Mouse (Mus musculus) heart, embryonic 13.5 days (tissue): ENCODE results near the gene Rbp4. TPM values are rescaled to one million over a fixed set of nuclear protein-coding genes. Genes with fewer than 3 reads are reported as not detected.
A peak's percentile ranks its signal among the peaks of the same experiment; 100 is the strongest.

Source experiments
- ATAC-seq: fragments of 200-750 bp; cut with Nextera tagmentation; 2 replicates; pipeline ENCODE4 v1.8.0; 2017; ENCODE audit warnings: moderate TSS enrichment; ENCODE audit not compliant: insufficient number of reproducible peaks, low FRiP score, low TSS enrichment; ENCODE audit errors: extremely low read depth
- H3K27ac ChIP-seq: fragments of 300-500 bp; sonication (generic); replicated peaks from 2 replicates; pipeline ENCODE4 v1.5.1; 2015; ENCODE audit warnings: moderate library complexity, mild to moderate bottlenecking, inconsistent platforms
- H3K27me3 ChIP-seq: fragments of 300-500 bp; sonication (generic); replicated peaks from 2 replicates; pipeline ENCODE4 v1.6.1; 2015; ENCODE audit warnings: mild to moderate bottlenecking, inconsistent platforms
- H3K36me3 ChIP-seq: fragments of 300-500 bp; sonication (generic); 2 replicates; pipeline ENCODE4 v1.6.1; 2015; ENCODE audit warnings: mild to moderate bottlenecking, inconsistent platforms
- H3K4me1 ChIP-seq: fragments of 300-500 bp; sonication (generic); 2 replicates; pipeline ENCODE4 v1.6.1; 2015; ENCODE audit warnings: inconsistent platforms
- H3K4me2 ChIP-seq: fragments of 300-500 bp; sonication (generic); 2 replicates; pipeline ENCODE4 v1.6.1; 2015; ENCODE audit warnings: inconsistent platforms, mild to moderate bottlenecking, moderate library complexity
- H3K4me3 ChIP-seq: fragments of 300-500 bp; sonication (generic); 2 replicates; pipeline ENCODE4 v1.5.1; 2015; ENCODE audit warnings: moderate library complexity, mild to moderate bottlenecking, inconsistent platforms
- H3K9ac ChIP-seq: fragments of 300-500 bp; sonication (generic); 2 replicates; pipeline ENCODE4 v1.6.1; 2015; ENCODE audit warnings: inconsistent platforms, mild to moderate bottlenecking, moderate library complexity
- H3K9me3 ChIP-seq: fragments of 300-500 bp; sonication (generic); 2 replicates; pipeline ENCODE4 v1.6.1; 2016; ENCODE audit warnings: inconsistent platforms
- WGBS: fragments of 180-500 bp; shearing (Covaris S2); methylation state at CpG from one replicate; pipeline ENCODE4 v1.1.7; 2015; ENCODE audit warnings: mixed read lengths; 5-methylcytosine and 5-hydroxymethylcytosine counted together
- polyA plus RNA-seq: library from polyadenylated mRNA; unstranded; fragments of >200 nt; fragmentation: Nextera tagmentation; extraction: Ambion mirVana; gene quantifications from 2 replicates; pipeline ENCODE4 v1.2.1, GENCODE M21; 2015

The Rbp4 gene
- polyA plus RNA-seq, 1 experiment from 2014 or later = 8.3 TPM

DNA sequence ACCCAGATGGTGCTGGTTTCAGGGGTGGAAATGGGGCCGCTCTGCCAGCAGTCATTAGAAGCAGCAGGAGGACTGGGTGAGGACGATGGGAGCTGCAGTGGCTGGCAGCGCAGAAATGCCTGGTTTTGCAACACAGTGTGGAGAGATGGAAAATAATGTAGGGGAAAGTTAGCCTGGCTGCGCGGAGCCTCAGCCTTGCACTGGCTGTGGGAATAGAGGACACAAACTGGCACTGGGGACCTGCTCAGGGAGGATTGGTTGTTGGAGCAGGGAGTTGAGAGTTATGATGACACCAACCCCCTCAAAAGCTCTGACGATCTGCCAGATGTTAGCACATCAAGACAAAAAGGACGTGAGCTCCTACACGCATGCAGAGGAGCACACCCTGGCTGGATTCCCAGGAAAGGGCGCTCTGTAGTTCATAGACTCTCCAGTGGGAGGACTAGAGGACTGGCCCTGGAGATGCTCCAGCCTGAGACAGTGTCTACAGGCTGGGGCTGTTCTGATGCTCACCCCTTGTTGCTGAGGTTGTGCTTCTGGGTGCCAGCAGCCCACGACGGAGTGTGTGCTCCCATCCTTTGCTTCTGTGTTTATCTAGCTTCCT, 38.0 kb downstream of the Rbp4 start:
- peak; percentile 37; the same call in 1 of the 2 replicates for ATAC-seq
- Histone ChIP-seq H3K4me2 (no peak overlapping the region), H3K27me3 (peaks cover 18% of the 10 kb centered on the region; the same call in 1 of the 2 replicates), H3K9ac (no peak overlapping the region), H3K27ac (no peak overlapping the region), H3K36me3 (no peaks in the 10 kb centered on the region), H3K4me3 (no peak overlapping the region), H3K4me1 (peaks cover 7% of the 10 kb centered on the region; the same call in 1 of the 2 replicates), H3K9me3 (no peaks in the 10 kb centered on the region)
- 44% methylated on average over 11 of the region's 11 CpGs for WGBS

DNA sequence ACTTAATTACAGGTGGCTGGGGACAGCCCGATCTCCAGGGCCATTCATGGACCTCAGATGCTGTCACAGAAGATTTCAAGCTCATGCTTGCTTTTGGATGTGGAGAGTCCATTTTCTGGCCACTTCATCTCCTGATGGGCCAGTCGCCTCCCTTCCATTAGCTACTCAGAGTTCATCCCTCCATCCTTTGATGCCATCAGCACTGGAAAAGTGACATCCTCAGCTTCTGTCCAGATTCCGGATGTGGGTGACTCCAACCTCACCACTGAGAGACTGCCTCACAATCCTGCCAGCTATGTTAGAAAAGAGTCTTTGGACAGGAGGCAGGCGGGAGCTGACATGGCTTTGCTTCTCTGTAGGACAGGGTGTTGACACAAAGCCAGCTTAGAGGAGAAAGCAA, 39.2 kb downstream of the Rbp4 start:
- no peaks in the 10 kb centered on the region for H3K9me3 ChIP-seq
- H3K4me3 ChIP-seq = no peak overlapping the region
- no peak overlapping the region for H3K27ac ChIP-seq
- ATAC-seq = no peak
- 70% methylated on average over 4 of the region's 4 CpGs for WGBS
- H3K27me3 ChIP-seq = peaks cover 18% of the 10 kb centered on the region; the same call in 1 of the 2 replicates
- peaks cover 7% of the 10 kb centered on the region; the same call in 1 of the 2 replicates for H3K4me1 ChIP-seq
- no peak overlapping the region for H3K9ac ChIP-seq
- H3K4me2 ChIP-seq = no peak overlapping the region
- no peaks in the 10 kb centered on the region for H3K36me3 ChIP-seq

GRCm38 (mm10) chr19:38082931-38083525, 42.1 kb downstream of the Rbp4 start:
- Histone ChIP-seq H3K9ac (no peak overlapping the region), H3K27me3 (peaks cover 18% of the 10 kb centered on the region; the same call in 1 of the 2 replicates), H3K36me3 (no peaks in the 10 kb centered on the region), H3K4me3 (no peak overlapping the region), H3K27ac (no peak overlapping the region), H3K4me2 (no peak overlapping the region), H3K9me3 (no peaks in the 10 kb centered on the region), H3K4me1 (peaks cover 7% of the 10 kb centered on the region; the same call in 1 of the 2 replicates)
- 60% methylated on average over 5 of the region's 5 CpGs for WGBS
- no peak for ATAC-seq

GRCm38 (mm10) chr19:38081361-38081760, 43.7 kb downstream of the Rbp4 start:
- WGBS = 58% methylated on average over 3 of the region's 3 CpGs
- H3K9me3 ChIP-seq = no peaks in the 10 kb centered on the region
- ATAC-seq = no peak

GRCm38 (mm10) chr19:38077851-38078540, 47.1 kb downstream of the Rbp4 start:
- H3K9me3 ChIP-seq = no peaks in the 10 kb centered on the region
- no peak overlapping the region for H3K9ac ChIP-seq
- H3K27me3 ChIP-seq = no peaks in the 10 kb centered on the region
- no peak for ATAC-seq
- H3K27ac ChIP-seq = no peak overlapping the region
- H3K4me1 ChIP-seq = peaks cover 5% of the 10 kb centered on the region; the same call in 1 of the 2 replicates
- no peak overlapping the region for H3K4me3 ChIP-seq
- no peak overlapping the region for H3K4me2 ChIP-seq
- peaks cover 21% of the 10 kb centered on the region for H3K36me3 ChIP-seq
- WGBS = 79% methylated on average over 3 of the region's 3 CpGs

More at GRCm38 (mm10) chr19:38081361-38081760, 43.7 kb downstream of the Rbp4 start:
- H3K27ac ChIP-seq = no peak overlapping the region
- H3K36me3 ChIP-seq = no peaks in the 10 kb centered on the region
- no peak overlapping the region for H3K9ac ChIP-seq
- H3K4me2 ChIP-seq = no peak overlapping the region
- peaks cover 1% of the 10 kb centered on the region; the same call in 1 of the 2 replicates for H3K4me1 ChIP-seq
- peaks cover 13% of the 10 kb centered on the region; the same call in 1 of the 2 replicates for H3K27me3 ChIP-seq
- H3K4me3 ChIP-seq = no peak overlapping the region

DNA sequence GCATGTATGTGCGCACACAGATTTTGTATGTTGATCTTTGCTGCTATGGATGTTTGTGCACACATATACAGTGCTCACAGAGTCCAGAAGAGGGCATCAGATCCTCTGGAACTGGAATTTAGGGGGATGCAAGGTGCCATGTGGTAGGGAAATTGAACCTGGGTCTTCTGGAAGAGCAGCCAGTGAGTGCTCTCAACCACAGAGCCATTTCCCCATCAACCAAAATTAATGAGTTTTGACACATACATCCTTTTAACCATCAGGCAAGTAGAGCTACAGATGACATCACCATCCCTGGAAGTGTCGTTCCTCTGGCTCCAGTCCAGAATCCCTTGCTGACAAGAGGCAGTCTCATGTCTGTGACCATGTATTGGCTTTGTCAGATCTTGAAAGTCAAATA, 48.8 kb downstream of the Rbp4 start:
- WGBS = 50% methylated on average over 2 of the region's 2 CpGs
- Histone ChIP-seq H3K9me3 (no peaks in the 10 kb centered on the region), H3K4me2 (no peak overlapping the region), H3K4me1 (peaks cover 5% of the 10 kb centered on the region; the same call in 1 of the 2 replicates), H3K9ac (no peak overlapping the region), H3K36me3 (peaks cover 37% of the 10 kb centered on the region), H3K4me3 (no peak overlapping the region), H3K27me3 (no peaks in the 10 kb centered on the region), H3K27ac (no peak overlapping the region)
- no peak for ATAC-seq

GRCm38 (mm10) chr19:38075051-38075450, 50.0 kb downstream of the Rbp4 start:
- no peaks in the 10 kb centered on the region for H3K27me3 ChIP-seq
- no peak overlapping the region for H3K9ac ChIP-seq
- H3K27ac ChIP-seq = no peak overlapping the region
- 79% methylated on average over 11 of the region's 11 CpGs for WGBS
- no peaks in the 10 kb centered on the region for H3K9me3 ChIP-seq
- H3K36me3 ChIP-seq = peaks cover 49% of the 10 kb centered on the region
- no peak overlapping the region for H3K4me2 ChIP-seq
- ATAC-seq = no peak
- H3K4me3 ChIP-seq = no peak overlapping the region
- H3K4me1 ChIP-seq = peaks cover 5% of the 10 kb centered on the region; the same call in 1 of the 2 replicates

GRCm38 (mm10) chr19:38073226-38073625, 51.9 kb downstream of the Rbp4 start:
- peaks cover 66% of the 10 kb centered on the region for H3K36me3 ChIP-seq
- no peak overlapping the region for H3K27ac ChIP-seq
- no peak overlapping the region for H3K9ac ChIP-seq
- H3K4me2 ChIP-seq = no peak overlapping the region
- no peak overlapping the region for H3K4me3 ChIP-seq
- peaks cover 5% of the 10 kb centered on the region; the same call in 1 of the 2 replicates for H3K4me1 ChIP-seq
- WGBS = 93% methylated on average over 5 of the region's 5 CpGs
- ATAC-seq = no peak
- H3K9me3 ChIP-seq = no peaks in the 10 kb centered on the region
- no peaks in the 10 kb centered on the region for H3K27me3 ChIP-seq

Other genes starting within 250 kb of the Rbp4 start
- gene Myof, start 81.7 kb downstream of the Rbp4 start, polyA plus RNA-seq = 4.8 and 5.7 TPM in 2 replicates
- gene Cep55, start 70.3 kb downstream of the Rbp4 start, polyA plus RNA-seq = 25.5 and 26.6 TPM in 2 replicates
- gene Ffar4, start 28.2 kb downstream of the Rbp4 start, polyA plus RNA-seq = 0.11 and 0.20 TPM in 2 replicates
- gene Pde6c, start 7.5 kb upstream of the Rbp4 start, polyA plus RNA-seq = 0.14 TPM in 1 of 2 replicates, not detected in the other
- 24.4 and 27.5 TPM in 2 replicates for gene Fra10ac1, start 98.9 kb upstream of the Rbp4 start, polyA plus RNA-seq
- gene Lgi1, start 139.3 kb upstream of the Rbp4 start, polyA plus RNA-seq = 0.05 TPM in 1 of 2 replicates, not detected in the other